Mouse (Mus musculus): Measurements from ENCODE around the gene Plagl1.
A peak's percentile ranks its signal among the peaks of the same experiment; 100 is the strongest.

The Plagl1 gene

GRCm38 (mm10) chr10:13090596-13091424 lies 30.5 kb downstream of the Plagl1 start:
- DNase-seq (ENCODE audit: low spot score) = peak; percentile 75

DNA sequence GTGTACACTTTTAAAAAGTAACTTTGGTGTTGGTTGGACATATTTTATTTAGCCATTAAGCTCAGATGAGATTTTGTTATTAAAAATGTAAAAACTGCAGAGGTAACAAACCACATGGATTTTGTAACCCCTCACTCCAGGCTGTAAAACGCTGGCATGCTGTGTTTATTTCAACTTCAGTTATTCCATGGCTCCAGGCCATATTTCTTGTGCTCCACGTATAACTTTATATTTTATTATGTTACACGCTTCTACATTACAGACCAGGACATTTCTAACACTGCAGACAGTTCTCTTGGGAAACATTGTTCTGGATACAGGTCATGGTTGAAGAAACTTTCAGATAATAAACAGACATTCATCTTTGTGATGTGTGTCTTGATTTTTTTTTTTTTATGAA lies 32.7 kb downstream of the Plagl1 start:
- DNase-seq (ENCODE audit: low spot score) = no peak

- no peak for DNase-seq (ENCODE audit: low spot score)
Measured at GRCm38 (mm10) chr10:13098895-13099294, 38.6 kb downstream of the Plagl1 start.

DNA sequence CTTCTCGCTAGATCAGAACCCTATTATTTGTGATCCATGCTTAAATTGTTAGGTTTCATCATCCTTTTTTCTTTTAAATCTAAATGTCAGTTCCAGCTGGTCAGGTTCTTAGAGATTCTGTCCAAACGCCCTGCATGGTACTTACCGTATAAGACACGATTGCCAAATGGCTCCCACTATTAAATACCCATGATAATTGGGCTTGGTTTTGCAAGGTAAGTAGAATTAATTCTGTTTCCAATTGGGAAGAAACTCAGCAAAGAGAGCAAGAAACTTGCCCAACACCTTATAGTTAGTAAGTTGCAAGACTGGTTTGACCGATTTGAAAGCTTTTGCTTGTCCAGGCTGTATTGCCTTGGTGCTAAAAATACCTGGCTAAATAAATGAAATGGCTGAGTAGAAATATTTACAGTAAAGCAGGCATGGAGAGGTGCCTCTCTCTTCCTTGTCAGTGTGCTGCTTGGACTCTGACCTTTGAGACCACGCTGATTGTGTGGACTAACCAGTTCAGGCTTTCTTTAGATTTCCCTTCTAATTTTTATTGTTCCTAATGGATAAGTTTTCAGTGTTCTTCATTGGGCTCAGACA lies 39.9 kb downstream of the Plagl1 start:
- DNase-seq (ENCODE audit: low spot score) = no peak

DNA sequence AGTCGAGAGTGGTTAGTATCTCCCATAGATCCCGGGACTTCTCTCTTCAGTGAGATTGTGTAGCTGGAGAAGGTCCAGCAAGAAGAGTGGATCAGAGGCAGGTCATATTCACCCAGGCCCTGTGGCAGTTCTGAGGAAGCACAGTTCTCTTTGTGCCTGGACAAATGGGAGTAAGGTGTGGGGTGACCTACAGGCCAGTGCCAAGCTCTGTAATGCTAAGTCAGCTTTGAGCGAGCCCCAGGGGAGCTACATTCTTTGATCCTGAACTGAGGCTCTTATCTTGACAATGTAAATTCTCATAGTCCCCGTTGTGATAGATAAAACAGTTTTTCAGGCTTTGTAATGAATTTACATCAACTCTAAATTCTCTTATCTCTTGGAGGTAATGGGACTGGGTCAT lies 42.1 kb downstream of the Plagl1 start:
- no peak for DNase-seq (ENCODE audit: low spot score)

DNA sequence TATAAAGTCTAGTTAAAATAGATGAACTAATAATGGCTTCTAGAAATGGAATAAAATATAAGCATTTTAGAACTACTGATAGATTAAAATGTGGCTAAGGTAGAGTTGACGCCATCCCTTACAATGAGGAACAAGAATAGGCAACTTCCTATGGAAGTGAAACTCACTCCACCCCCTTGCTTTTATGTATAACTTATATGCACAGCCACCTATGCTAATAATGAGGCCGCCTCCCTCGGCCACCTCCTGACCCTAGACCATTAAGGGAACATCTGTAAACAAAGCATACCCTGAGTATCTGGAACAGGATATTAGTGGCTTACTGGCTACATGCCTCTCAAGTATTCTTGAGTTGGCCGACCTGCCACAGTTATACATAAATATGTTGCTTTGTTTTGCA lies 43.5 kb downstream of the Plagl1 start:
- no peak for DNase-seq (ENCODE audit: low spot score)

- DNase-seq (ENCODE audit: low spot score) = no peak
Measured at GRCm38 (mm10) chr10:13106909-13107624, 46.8 kb downstream of the Plagl1 start.

DNA sequence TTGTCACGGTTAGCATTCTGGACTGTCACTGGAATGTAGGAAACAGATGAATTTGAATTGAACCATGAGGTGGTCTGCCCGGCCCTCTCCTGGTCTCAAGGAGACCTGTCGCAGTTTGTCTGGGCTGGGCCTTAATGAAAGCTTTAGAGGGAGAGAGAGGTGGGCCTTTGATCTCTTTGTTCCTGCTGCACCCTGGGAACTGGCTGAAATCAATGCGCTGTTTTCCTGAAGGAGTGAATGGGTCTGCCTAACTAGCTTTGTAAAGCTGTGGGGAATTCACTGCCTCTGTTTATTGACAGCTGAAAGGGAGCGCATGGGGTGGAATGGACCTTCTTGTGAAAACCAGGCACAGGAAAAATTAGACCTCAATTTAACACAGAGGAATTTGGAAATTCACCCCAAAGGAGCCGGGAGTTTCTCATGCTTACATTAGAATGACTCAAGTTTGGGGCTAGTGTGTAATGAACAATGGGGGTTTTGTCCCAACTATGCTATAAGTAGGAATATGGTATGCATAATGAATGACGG lies 47.8 kb downstream of the Plagl1 start:
- no peak for DNase-seq (ENCODE audit: low spot score)

DNA sequence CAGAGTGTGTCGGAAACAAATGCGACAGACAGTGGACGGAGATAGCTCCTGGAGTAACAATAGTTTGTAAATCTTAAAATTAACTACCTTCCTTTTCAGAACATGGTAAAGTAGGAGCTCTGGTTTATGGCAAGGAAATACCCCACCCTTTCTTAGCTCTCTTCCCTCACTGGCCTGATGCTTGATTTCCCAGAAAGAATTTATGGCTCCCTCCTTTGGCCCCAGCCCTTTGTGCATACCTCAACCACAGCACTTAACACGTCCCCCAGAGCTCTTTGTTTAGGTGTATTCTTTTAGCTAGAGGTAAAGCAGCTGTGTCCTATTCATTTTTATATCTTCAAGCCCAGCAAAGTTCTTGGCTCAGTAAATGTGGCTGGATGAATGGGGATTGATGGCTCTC lies 48.5 kb downstream of the Plagl1 start:
- no peak for DNase-seq (ENCODE audit: low spot score)

- no peak for DNase-seq (ENCODE audit: low spot score)
Measured at GRCm38 (mm10) chr10:13109781-13110180, 49.5 kb downstream of the Plagl1 start.

DNA sequence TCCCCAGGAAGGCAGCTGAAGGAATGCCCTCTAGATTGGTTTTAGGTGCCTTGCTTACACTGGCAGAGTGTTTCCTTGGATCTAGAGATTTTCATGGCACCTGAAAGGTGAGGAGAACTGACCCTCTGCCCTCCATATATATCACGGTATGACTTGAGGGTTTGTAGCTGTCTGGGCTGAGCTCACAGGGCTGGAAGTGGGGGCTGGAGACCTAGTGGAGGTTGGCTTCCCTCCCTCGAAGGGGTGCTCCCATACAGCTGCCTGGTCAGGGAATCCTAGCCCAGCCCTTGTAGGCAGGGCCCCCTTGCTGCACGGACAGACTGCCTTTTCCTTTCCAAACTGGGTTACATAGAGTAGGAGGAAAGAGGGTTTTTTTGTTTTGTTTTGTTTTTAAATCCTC lies 52.5 kb downstream of the Plagl1 start:
- DNase-seq (ENCODE audit: low spot score) = no peak

GRCm38 (mm10) chr10:13113641-13114040 lies 53.3 kb downstream of the Plagl1 start:
- no peak for DNase-seq (ENCODE audit: low spot score)

DNA sequence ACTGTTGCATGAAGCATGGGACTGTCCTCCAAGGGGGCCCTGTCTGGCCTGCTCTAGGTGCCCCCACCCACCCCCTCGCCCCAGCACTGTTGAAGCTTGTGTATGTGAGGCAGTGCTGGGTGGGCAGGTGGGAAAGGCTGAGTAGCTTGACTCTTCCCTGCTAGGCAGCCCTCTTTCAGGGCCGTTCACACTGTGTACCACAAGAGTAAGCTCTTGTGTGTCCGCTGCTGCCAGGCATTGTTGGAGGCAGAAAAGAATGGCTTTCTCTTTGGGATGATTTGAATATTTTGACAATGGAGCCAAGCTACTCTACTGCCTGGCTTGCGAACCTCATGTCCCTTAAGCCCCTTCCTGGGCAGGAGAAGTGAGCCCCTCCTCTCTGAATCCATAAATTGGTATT lies 54.7 kb downstream of the Plagl1 start:
- DNase-seq (ENCODE audit: low spot score) = no peak

- no peak for DNase-seq (ENCODE audit: low spot score)
Measured at GRCm38 (mm10) chr10:13116706-13117665, 56.7 kb downstream of the Plagl1 start.

DNA sequence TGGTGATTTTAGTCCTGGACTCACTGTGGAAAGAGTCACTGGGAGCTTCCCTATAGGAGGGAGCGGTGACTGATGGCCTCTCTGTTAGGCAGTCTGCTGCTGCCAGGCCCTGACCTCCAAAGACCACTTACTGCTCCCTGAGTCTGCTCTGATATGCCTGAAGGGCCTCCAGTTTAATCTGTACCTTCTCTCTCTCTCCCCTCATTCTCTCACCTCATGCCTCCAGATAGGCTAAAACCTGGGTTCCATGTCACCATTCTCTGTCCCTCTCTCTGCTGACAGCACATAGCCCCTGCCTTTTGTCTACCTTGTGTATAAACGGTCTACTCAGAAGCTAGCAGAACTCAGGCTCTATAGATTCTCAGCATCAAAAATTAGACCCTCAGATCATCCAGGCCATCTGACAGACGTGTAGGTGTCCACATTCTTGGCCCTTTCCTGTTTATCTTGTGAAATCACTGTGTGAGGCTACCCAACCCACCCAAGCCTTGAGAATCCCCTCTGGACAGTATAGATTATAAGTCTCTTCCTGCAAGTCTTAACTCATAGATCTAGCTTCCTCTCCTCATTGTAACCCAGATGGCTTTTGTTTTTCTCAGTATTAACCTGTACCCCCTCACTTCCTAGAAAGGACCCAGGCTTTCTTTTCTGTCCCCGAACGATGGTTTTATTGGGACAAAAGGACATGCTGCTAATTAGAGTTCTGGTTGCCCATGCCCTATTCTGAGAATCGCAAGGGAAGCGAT lies 57.9 kb downstream of the Plagl1 start:
- DNase-seq (ENCODE audit: low spot score) = no peak

DNA sequence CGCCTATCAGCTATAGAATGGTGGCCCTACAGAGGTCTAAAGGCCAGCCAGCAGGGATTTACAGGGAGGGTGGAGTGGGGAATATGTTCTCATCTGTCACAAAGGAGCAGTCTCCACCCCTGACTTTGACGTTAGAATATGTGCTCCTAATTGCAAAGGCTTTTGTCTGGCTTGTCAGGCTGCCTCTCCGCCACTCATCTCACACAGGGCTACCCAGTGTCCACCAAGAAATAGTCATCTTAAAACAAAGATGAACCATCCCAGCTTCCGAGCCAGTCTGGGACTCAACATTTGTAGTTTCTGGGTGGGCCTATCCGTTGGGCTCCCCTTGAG lies 58.4 kb downstream of the Plagl1 start:
- DNase-seq (ENCODE audit: low spot score) = no peak

DNA sequence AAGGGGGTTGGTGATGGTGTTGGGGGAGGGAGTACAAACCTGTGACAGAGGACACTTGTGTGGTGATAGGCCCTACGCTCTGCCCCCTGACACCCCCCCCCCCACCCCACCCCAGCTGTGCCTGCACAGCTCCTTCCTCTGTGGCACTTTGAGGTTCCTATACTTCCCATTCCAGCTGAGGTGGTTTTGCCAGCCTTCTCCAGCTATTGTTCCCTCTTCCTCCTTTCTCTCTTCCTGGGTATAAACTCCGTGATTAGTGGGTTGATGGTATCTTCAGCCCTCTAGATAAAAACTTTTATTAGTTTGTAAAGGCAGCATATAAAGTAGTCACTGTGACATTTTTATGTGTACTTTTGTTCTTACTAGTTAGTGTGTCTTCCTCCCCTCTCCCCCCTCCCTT lies 59.0 kb downstream of the Plagl1 start:
- no peak for DNase-seq (ENCODE audit: low spot score)

DNA sequence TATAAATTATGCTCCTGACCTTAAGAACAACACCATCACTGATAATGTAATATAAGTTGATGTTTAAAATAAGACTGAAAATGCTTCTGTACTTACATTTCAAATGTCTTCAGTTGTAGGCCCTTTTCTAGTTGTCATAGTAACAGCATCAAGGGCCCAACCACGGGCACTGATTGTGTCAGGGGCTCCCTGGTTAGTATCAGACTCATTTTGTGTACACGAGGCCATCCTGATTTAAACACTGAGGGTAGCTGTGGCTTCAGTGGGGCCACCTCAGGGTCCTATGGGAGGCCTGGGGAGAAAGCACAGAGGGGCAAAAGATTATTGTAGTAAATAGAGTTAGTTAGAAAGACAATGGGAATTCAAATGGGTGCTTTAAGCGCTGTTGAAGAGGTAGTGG lies 65.5 kb downstream of the Plagl1 start:
- no peak for DNase-seq (ENCODE audit: low spot score)

- DNase-seq (ENCODE audit: low spot score) = no peak
Measured at GRCm38 (mm10) chr10:13127335-13127734, 67.0 kb downstream of the Plagl1 start.

DNA sequence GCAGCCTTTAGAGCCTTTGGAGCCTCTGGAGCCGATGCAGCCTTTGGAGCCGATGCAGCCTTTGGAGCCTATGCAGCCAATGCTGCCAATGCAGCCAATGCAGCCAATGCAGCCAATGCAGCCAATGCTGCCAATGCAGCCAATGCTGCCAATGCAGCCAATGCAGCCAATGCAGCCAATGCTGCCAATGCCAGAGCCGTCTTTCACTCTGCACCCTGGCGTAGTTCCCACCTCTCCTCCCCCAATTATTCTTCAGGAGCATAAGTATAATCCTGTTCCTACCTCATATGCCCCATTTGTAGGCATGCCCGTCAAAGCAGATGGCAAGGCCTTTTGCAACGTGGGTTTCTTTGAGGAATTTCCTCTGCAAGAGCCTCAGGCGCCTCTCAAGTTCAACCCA lies 67.6 kb downstream of the Plagl1 start:
- no peak for DNase-seq (ENCODE audit: low spot score)

DNA sequence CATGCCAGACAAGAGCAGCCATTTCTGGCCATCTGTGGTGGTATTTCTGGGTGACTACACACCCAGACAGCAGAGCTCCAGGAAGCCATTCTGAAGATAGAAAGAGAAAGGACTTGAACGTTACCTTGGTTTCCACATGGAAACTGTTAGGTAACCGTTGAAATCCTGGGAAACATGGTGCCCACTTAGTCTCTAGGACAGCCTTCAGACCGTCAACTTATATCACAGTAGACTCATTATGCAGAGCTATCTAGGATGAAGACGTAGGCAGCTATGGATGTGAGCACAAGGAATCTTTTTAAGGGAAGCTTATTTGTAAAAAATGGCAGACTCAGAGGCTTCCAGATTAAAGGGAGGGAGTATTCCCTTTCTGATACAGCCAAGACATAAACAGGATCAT lies 73.5 kb downstream of the Plagl1 start:
- DNase-seq (ENCODE audit: low spot score) = no peak

Measured in testis, postnatal 14 days (tissue).